Mouse (Mus musculus): ENCODE measurements around the gene Otud7b.

GRCm38 (mm10) chr3:96066741-96067140 is 37.6 kb upstream of the Otud7b start:
- TF ChIP-seq CTCF (IDR thresholded peaks at IDR 0.05; ENCODE audit: extremely low read depth, insufficient read depth, low read length): no peak
- TF ChIP-seq POLR2A (IDR thresholded peaks at IDR 0.05; ENCODE audit: extremely low read depth, insufficient read depth, low read length): no peak
